Mouse (Mus musculus): ENCODE data around the gene St6galnac3. TPM values are rescaled to one million over a fixed set of nuclear protein-coding genes. Genes with fewer than 3 reads are reported as not detected.

St6galnac3 gene
- total and polyA plus RNA-seq, 3 experiments, result 2.2 to 5.2 (median 4.9) TPM

- intact Hi-C loops (cut with DNase I), result no loop called here
- Histone ChIP-seq H3K4me3 (no peak overlapping the region), H3K79me2 (replicated peaks; ENCODE audit: control insufficient read depth, insufficient read depth, low read length) (no peaks in the 10 kb centered on the region; the same call in 1 of the 2 replicates), H3K4me1 (ENCODE audit: control insufficient read depth, insufficient read depth, low read length) (peaks cover 14% of the 10 kb centered on the region), H3K27me3 (ENCODE audit: control insufficient read depth, insufficient read depth, low read length) (no peaks in the 10 kb centered on the region), H3K9ac (ENCODE audit: low read depth, low read length) (no peak overlapping the region), H3K27ac (peak overlapping the region; percentile 51), H3K36me3 (ENCODE audit: control insufficient read depth, insufficient read depth, low read length) (no peaks in the 10 kb centered on the region)
- no peak for DNase-seq
- 34% methylated on average over 11 of the region's 11 CpGs for WGBS
- TF ChIP-seq CTCF (IDR thresholded peaks at IDR 0.05) (no peak), EP300 (IDR thresholded peaks at IDR 0.05; ENCODE audit: insufficient read depth, low read depth, low read length) (no peak)
Observed at GRCm38 (mm10) chr3:153692206-153692813, 32.7 kb downstream of the St6galnac3 start.

GRCm38 (mm10) chr3:153691537-153691936 is 33.4 kb downstream of the St6galnac3 start:
- Histone ChIP-seq H3K36me3 (ENCODE audit: control insufficient read depth, insufficient read depth, low read length) (no peaks in the 10 kb centered on the region), H3K79me2 (replicated peaks; ENCODE audit: control insufficient read depth, insufficient read depth, low read length) (no peaks in the 10 kb centered on the region; the same call in 1 of the 2 replicates), H3K4me3 (no peak overlapping the region), H3K4me1 (ENCODE audit: control insufficient read depth, insufficient read depth, low read length) (peaks cover 14% of the 10 kb centered on the region), H3K27ac (no peak overlapping the region), H3K9ac (ENCODE audit: low read depth, low read length) (no peak overlapping the region), H3K27me3 (ENCODE audit: control insufficient read depth, insufficient read depth, low read length) (no peaks in the 10 kb centered on the region)
- no peak for TF ChIP-seq CTCF (IDR thresholded peaks at IDR 0.05)
- no peak for TF ChIP-seq POLR2A (IDR thresholded peaks at IDR 0.05; ENCODE audit: insufficient read depth, low read depth, low read length)
- TF ChIP-seq EP300 (IDR thresholded peaks at IDR 0.05; ENCODE audit: insufficient read depth, low read depth, low read length), result no peak
- intact Hi-C loops (cut with DNase I), result no loop called here
- WGBS, result 39% methylated on average over 4 of the region's 4 CpGs
- DNase-seq, result no peak

- H3K36me3 ChIP-seq (ENCODE audit: control insufficient read depth, insufficient read depth, low read length), result no peaks in the 10 kb centered on the region
- intact Hi-C loops (cut with DNase I), result no loop called here
Observed at GRCm38 (mm10) chr3:153690553-153690952, 34.4 kb downstream of the St6galnac3 start.

GRCm38 (mm10) chr3:153689793-153690291 is 35.1 kb downstream of the St6galnac3 start:
- TF ChIP-seq CTCF (IDR thresholded peaks at IDR 0.05) (peak; percentile 11; the same call in 1 of the 2 replicates), POLR2A (IDR thresholded peaks at IDR 0.05; ENCODE audit: insufficient read depth, low read depth, low read length) (no peak), EP300 (IDR thresholded peaks at IDR 0.05; ENCODE audit: insufficient read depth, low read depth, low read length) (0 out of 2 replicates have a peak, but pooled peaks have one; percentile 25)
- WGBS, result 28% methylated on average over 11 of the region's 11 CpGs
- DNase-seq, result peak; percentile 42 to 49
- Histone ChIP-seq H3K79me2 (replicated peaks; ENCODE audit: control insufficient read depth, insufficient read depth, low read length) (no peaks in the 10 kb centered on the region; the same call in 1 of the 2 replicates), H3K9ac (ENCODE audit: low read depth, low read length) (peak overlapping the region; percentile 47; the same call in 1 of the 2 replicates), H3K4me3 (no peak overlapping the region), H3K27ac (peak overlapping the region; percentile 26; the same call in 1 of the 2 replicates), H3K27me3 (ENCODE audit: control insufficient read depth, insufficient read depth, low read length) (no peaks in the 10 kb centered on the region), H3K36me3 (ENCODE audit: control insufficient read depth, insufficient read depth, low read length) (no peaks in the 10 kb centered on the region), H3K4me1 (ENCODE audit: control insufficient read depth, insufficient read depth, low read length) (peaks cover 14% of the 10 kb centered on the region)
- intact Hi-C loops (cut with DNase I), result loop anchor here (5.0 kb wide), 1 partner anchor 32 kb away; no protein-coding TSS in a partner anchor

More at GRCm38 (mm10) chr3:153690553-153690952, 34.4 kb downstream of the St6galnac3 start:
- TF ChIP-seq EP300 (IDR thresholded peaks at IDR 0.05; ENCODE audit: insufficient read depth, low read depth, low read length) (no peak), CTCF (IDR thresholded peaks at IDR 0.05) (no peak), POLR2A (IDR thresholded peaks at IDR 0.05; ENCODE audit: insufficient read depth, low read depth, low read length) (no peak)
- WGBS, result 82% methylated on average over 2 of the region's 2 CpGs
- peaks cover 14% of the 10 kb centered on the region for H3K4me1 ChIP-seq (ENCODE audit: control insufficient read depth, insufficient read depth, low read length)
- DNase-seq, result no peak
- no peak overlapping the region for H3K9ac ChIP-seq (ENCODE audit: low read depth, low read length)
- no peak overlapping the region for H3K27ac ChIP-seq
- H3K4me3 ChIP-seq, result no peak overlapping the region
- H3K27me3 ChIP-seq (ENCODE audit: control insufficient read depth, insufficient read depth, low read length), result no peaks in the 10 kb centered on the region
- no peaks in the 10 kb centered on the region; the same call in 1 of the 2 replicates for H3K79me2 ChIP-seq (replicated peaks; ENCODE audit: control insufficient read depth, insufficient read depth, low read length)

GRCm38 (mm10) chr3:153687896-153688295 is 37.1 kb downstream of the St6galnac3 start:
- WGBS, result 68% methylated on average over 5 of the region's 5 CpGs
- Histone ChIP-seq H3K9ac (ENCODE audit: low read depth, low read length) (no peak overlapping the region), H3K79me2 (replicated peaks; ENCODE audit: control insufficient read depth, insufficient read depth, low read length) (no peaks in the 10 kb centered on the region; the same call in 1 of the 2 replicates), H3K27ac (no peak overlapping the region), H3K27me3 (ENCODE audit: control insufficient read depth, insufficient read depth, low read length) (no peaks in the 10 kb centered on the region), H3K4me1 (ENCODE audit: control insufficient read depth, insufficient read depth, low read length) (peaks cover 13% of the 10 kb centered on the region), H3K36me3 (ENCODE audit: control insufficient read depth, insufficient read depth, low read length) (no peaks in the 10 kb centered on the region), H3K4me3 (no peak overlapping the region)
- intact Hi-C loops (cut with DNase I), result loop anchor here (5.0 kb wide), 1 partner anchor 34 kb away; no protein-coding TSS in a partner anchor
- TF ChIP-seq EP300 (IDR thresholded peaks at IDR 0.05; ENCODE audit: insufficient read depth, low read depth, low read length) (no peak), POLR2A (IDR thresholded peaks at IDR 0.05; ENCODE audit: insufficient read depth, low read depth, low read length) (no peak), CTCF (IDR thresholded peaks at IDR 0.05) (no peak)
- DNase-seq, result no peak

- H3K9ac ChIP-seq (ENCODE audit: low read depth, low read length), result no peak overlapping the region
- TF ChIP-seq POLR2A (IDR thresholded peaks at IDR 0.05; ENCODE audit: insufficient read depth, low read depth, low read length) (no peak), EP300 (IDR thresholded peaks at IDR 0.05; ENCODE audit: insufficient read depth, low read depth, low read length) (no peak), CTCF (IDR thresholded peaks at IDR 0.05) (no peak)
- intact Hi-C loops (cut with DNase I), result loop anchor here (5.0 kb wide), 1 partner anchor 37 kb away; no protein-coding TSS in a partner anchor
- H3K27ac ChIP-seq, result no peak overlapping the region
- no peaks in the 10 kb centered on the region for H3K27me3 ChIP-seq (ENCODE audit: control insufficient read depth, insufficient read depth, low read length)
- no peak for DNase-seq
- peaks cover 2% of the 10 kb centered on the region for H3K4me1 ChIP-seq (ENCODE audit: control insufficient read depth, insufficient read depth, low read length)
- H3K36me3 ChIP-seq (ENCODE audit: control insufficient read depth, insufficient read depth, low read length), result no peaks in the 10 kb centered on the region
- no peaks in the 10 kb centered on the region; the same call in 1 of the 2 replicates for H3K79me2 ChIP-seq (replicated peaks; ENCODE audit: control insufficient read depth, insufficient read depth, low read length)
- no peak overlapping the region for H3K4me3 ChIP-seq
- WGBS, result 86% methylated on average over 1 of the region's 1 CpGs
Observed at GRCm38 (mm10) chr3:153684909-153685308, 40.1 kb downstream of the St6galnac3 start.
